Mouse (Mus musculus) c-Kit-positive CD71-negative TER-119-negative erythroid progenitor cells, embryonic 14.5 days (primary cell): ENCODE results near the gene Sp4.
A peak's percentile ranks its signal among the peaks of the same experiment; 100 is the strongest.

Experiments used
- DNase-seq: peaks from one replicate; pipeline ENCODE4 v3.0.0-alpha.2; 2013; ENCODE audit warnings: low read depth

Sp4 gene

DNA sequence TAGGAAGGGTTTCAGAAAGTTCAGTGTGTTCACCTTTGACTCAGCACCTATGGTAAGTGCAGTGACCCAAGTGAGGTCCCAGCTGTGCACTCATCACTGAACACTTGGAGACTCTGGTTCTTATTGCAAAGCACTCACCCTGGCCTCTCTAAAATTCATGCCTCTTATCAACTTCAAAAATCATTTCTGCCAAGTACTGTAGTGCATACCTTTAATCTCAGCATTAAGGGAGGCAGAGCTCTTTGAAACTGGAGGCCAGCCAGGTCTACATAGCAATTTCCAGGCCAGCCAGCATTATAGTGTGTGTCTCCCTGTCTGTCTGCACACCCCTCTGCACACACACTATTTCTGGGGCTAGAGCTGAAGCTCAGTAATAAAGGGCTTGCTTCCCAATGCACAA, 36.3 kb downstream of the Sp4 start:
- no peak for DNase-seq

GRCm38 (mm10) chr12:118263878-118264277, 37.4 kb downstream of the Sp4 start:
- DNase-seq, result no peak

GRCm38 (mm10) chr12:118255292-118255782, 45.9 kb downstream of the Sp4 start:
- DNase-seq, result no peak

- no peak for DNase-seq
These were observed 80.1 kb downstream of the Sp4 start for GRCm38 (mm10) chr12:118221182-118221581.

- DNase-seq, result no peak
These were observed 81.2 kb downstream of the Sp4 start for GRCm38 (mm10) chr12:118220062-118220461.

DNA sequence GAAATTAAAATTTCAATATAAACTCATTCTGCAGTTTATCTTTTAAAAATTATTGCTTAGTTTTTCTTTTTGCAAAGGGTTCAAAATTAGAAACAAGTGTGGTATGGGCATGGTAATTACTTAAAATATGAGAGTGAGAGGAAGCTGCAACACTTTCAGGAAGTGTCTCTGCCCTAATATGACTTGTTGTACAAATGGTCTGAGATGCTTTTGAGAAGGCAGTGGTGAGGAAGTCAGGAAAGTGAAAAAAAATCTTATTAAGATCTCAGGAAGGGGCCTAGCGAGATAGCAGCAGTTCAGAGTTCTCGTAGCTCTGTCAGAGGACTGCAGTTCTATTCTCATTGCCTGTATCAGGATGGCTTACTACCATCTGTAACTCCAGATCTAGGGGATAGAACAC, 89.1 kb downstream of the Sp4 start:
- DNase-seq, result no peak

GRCm38 (mm10) chr12:118198386-118199093, 102.7 kb downstream of the Sp4 start, which contains the start of gene Dnah11:
Gene Dnah11 (minus strand): TSS chr12:118199043.
- DNase-seq, result peak; percentile 26

DNA sequence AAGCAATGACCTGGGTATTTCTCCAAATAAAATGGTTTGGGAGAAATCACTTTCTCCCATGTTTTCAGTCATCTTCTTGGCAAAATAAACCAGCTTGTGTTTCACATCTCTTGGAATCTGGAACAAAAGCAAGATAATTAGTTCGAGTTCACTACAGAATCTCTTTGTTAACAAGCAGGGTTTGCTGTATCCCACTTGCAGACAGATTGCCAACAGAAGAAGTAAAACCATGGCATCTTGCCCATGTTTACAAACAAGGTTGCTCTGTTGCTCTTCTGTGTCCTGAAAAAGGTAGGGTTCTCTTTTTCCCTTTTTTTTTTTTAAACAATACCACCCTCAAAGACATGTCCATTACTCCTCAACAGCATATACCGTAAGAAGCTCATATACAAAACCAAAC, 104.7 kb downstream of the Sp4 start:
- DNase-seq, result no peak

DNA sequence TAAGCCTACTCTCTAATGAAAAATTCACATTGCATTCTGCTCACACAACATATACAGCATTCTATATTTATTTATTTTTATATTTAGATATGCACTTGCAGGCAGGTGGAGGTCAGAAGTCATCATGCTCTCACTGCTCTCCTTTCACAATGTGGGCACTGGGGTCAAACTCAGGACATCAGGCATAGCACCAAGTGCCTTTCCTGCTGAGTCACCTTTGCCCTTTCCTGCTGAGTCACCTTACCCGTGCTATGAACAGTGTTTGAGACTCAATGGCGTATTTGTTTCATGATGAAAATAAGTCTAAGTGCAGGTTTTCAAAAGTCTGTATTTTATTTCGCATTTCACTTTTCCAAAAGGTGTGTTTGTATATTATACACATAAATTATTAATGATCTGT, 111.7 kb downstream of the Sp4 start:
- DNase-seq, result no peak

- no peak for DNase-seq
These were observed 113.6 kb downstream of the Sp4 start for GRCm38 (mm10) chr12:118187663-118188062.

DNA sequence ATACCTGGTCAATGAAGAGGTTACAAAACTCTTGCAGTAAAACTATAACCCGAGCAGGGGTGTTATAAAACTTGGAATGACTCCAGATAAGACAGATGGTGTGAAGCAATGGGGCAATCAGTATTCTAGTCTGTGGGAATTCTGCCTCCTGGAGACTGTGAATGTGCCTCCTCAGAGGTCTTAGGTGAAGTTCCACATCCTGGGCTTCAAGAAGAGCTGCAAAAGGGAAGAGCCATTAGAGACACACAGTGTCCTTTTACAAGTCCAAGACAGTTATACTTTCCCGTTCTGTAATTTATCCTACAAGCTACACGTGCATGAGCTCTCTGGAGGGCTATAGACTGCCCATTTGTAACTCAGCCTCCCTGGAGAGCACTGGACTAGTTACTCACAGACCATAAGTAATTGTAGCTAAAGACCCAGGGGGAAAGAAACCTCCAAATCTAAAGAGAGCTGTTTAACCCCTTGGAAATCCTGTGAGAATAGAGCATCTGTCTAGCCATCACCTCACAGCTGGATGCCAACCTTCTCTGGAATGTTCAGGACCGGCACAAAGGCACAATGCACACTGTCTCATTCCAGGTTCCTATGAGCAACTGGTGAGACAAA, 114.3 kb downstream of the Sp4 start:
- DNase-seq, result no peak

DNA sequence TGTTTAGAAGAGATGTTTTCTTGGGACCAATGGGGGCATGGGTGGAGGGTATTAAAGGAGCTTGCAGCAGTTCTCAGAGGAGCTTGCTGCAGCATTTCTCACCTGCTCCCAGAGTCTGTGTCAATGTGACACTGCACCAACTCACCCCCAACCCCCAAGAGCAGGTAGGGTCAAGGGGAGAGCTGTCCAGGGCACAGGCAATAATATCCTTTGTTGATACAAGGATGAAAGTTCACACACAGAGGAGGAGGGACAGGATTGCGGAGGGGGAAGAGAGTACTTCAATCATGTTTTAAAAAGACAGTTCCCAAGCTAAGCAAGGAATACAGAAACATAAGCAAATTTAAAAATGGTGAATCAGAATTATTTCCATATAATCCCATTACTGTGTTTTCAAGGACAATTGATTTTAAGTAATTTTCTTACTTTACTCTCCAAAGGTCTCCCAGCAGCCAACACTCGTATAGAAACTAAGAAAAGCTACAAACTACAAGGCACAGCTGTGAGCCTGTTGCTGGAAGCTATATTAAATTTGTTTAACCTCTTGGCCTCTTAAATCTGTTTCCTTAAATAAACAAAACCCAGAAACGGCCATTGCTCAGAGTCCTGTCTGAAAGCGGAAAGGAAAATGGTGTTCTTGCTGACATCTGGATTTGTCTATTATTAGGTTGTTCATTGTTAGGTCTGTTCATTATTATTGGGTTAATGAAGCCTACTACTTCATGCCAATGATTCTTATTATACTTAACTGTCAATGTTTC, 114.9 kb downstream of the Sp4 start:
- no peak for DNase-seq
